Mouse (Mus musculus): Measurements from ENCODE around the gene Cnot9. TPM values are rescaled to one million over a fixed set of nuclear protein-coding genes. Genes with fewer than 3 reads are reported as not detected.

Gene Cnot9
- 12.3 TPM for polyA plus RNA-seq (2014; fragmentation: Illumina TruSeq; extraction: RNeasy Lipid Tissue Mini Kit (QIAGEN cat#74804); ENCODE audit: low read depth, low replicate concordance)

GRCm38 (mm10) chr1:74505721-74506464 lies at the start of gene Cnot9:
Cnot9 (plus strand) TSS chr1:74506058.

GRCm38 (mm10) chr1:74542451-74542961 lies 36.6 kb downstream of the Cnot9 start, which contains the start of gene Plcd4:
Plcd4 (plus strand) TSS chr1:74542888.

GRCm38 (mm10) chr1:74544184-74544583 lies 38.3 kb downstream of the Cnot9 start, which contains the start of gene Usp37:
Usp37 (minus strand) TSS chr1:74544284.

Other genes with a start within 250 kb of the Cnot9 start
- not detected for gene Gpbar1, start 227.5 kb upstream of the Cnot9 start, polyA plus RNA-seq (2014; fragmentation: Illumina TruSeq; extraction: RNeasy Lipid Tissue Mini Kit (QIAGEN cat#74804); ENCODE audit: low read depth, low replicate concordance)
- 109 TPM for gene Aamp, start 221.3 kb upstream of the Cnot9 start, polyA plus RNA-seq (2014; fragmentation: Illumina TruSeq; extraction: RNeasy Lipid Tissue Mini Kit (QIAGEN cat#74804); ENCODE audit: low read depth, low replicate concordance)
- gene Pnkd, start 221.1 kb upstream of the Cnot9 start, polyA plus RNA-seq (2014; fragmentation: Illumina TruSeq; extraction: RNeasy Lipid Tissue Mini Kit (QIAGEN cat#74804); ENCODE audit: low read depth, low replicate concordance): 110 TPM
- 66.8 TPM for gene Tmbim1, start 200.4 kb upstream of the Cnot9 start, polyA plus RNA-seq (2014; fragmentation: Illumina TruSeq; extraction: RNeasy Lipid Tissue Mini Kit (QIAGEN cat#74804); ENCODE audit: low read depth, low replicate concordance)
- gene Catip, start 143.9 kb upstream of the Cnot9 start, polyA plus RNA-seq (2014; fragmentation: Illumina TruSeq; extraction: RNeasy Lipid Tissue Mini Kit (QIAGEN cat#74804); ENCODE audit: low read depth, low replicate concordance): 0.63 TPM
- 4.0 TPM for gene Slc11a1, start 130.9 kb upstream of the Cnot9 start, polyA plus RNA-seq (2014; fragmentation: Illumina TruSeq; extraction: RNeasy Lipid Tissue Mini Kit (QIAGEN cat#74804); ENCODE audit: low read depth, low replicate concordance)
- gene Ctdsp1, start 114.5 kb upstream of the Cnot9 start, polyA plus RNA-seq (2014; fragmentation: Illumina TruSeq; extraction: RNeasy Lipid Tissue Mini Kit (QIAGEN cat#74804); ENCODE audit: low read depth, low replicate concordance): 95.7 TPM
- gene Vil1, start 96.7 kb upstream of the Cnot9 start, polyA plus RNA-seq (2014; fragmentation: Illumina TruSeq; extraction: RNeasy Lipid Tissue Mini Kit (QIAGEN cat#74804); ENCODE audit: low read depth, low replicate concordance): 0.37 TPM
- not detected for gene Plcd4, start 36.8 kb downstream of the Cnot9 start, polyA plus RNA-seq (2014; fragmentation: Illumina TruSeq; extraction: RNeasy Lipid Tissue Mini Kit (QIAGEN cat#74804); ENCODE audit: low read depth, low replicate concordance)
- 6.2 TPM for gene Usp37, start 38.2 kb downstream of the Cnot9 start, polyA plus RNA-seq (2014; fragmentation: Illumina TruSeq; extraction: RNeasy Lipid Tissue Mini Kit (QIAGEN cat#74804); ENCODE audit: low read depth, low replicate concordance)
- 8.2 TPM for gene Zfp142, start 82.2 kb downstream of the Cnot9 start, polyA plus RNA-seq (2014; fragmentation: Illumina TruSeq; extraction: RNeasy Lipid Tissue Mini Kit (QIAGEN cat#74804); ENCODE audit: low read depth, low replicate concordance)
- 32.6 TPM for gene Bcs1l, start 82.2 kb downstream of the Cnot9 start, polyA plus RNA-seq (2014; fragmentation: Illumina TruSeq; extraction: RNeasy Lipid Tissue Mini Kit (QIAGEN cat#74804); ENCODE audit: low read depth, low replicate concordance)
- 22.2 TPM for gene Rnf25, start 95.3 kb downstream of the Cnot9 start, polyA plus RNA-seq (2014; fragmentation: Illumina TruSeq; extraction: RNeasy Lipid Tissue Mini Kit (QIAGEN cat#74804); ENCODE audit: low read depth, low replicate concordance)
- gene Stk36, start 95.4 kb downstream of the Cnot9 start, polyA plus RNA-seq (2014; fragmentation: Illumina TruSeq; extraction: RNeasy Lipid Tissue Mini Kit (QIAGEN cat#74804); ENCODE audit: low read depth, low replicate concordance): 0.76 TPM
- gene Ttll4, start 155.7 kb downstream of the Cnot9 start, polyA plus RNA-seq (2014; fragmentation: Illumina TruSeq; extraction: RNeasy Lipid Tissue Mini Kit (QIAGEN cat#74804); ENCODE audit: low read depth, low replicate concordance): 9.1 TPM
- 29.9 TPM for gene Cyp27a1, start 207.5 kb downstream of the Cnot9 start, polyA plus RNA-seq (2014; fragmentation: Illumina TruSeq; extraction: RNeasy Lipid Tissue Mini Kit (QIAGEN cat#74804); ENCODE audit: low read depth, low replicate concordance)
- gene Prkag3, start 243.2 kb downstream of the Cnot9 start, polyA plus RNA-seq (2014; fragmentation: Illumina TruSeq; extraction: RNeasy Lipid Tissue Mini Kit (QIAGEN cat#74804); ENCODE audit: low read depth, low replicate concordance): 3.5 TPM